ENCODE assay signal across 12 mouse cellular contexts in genomic region chr8:79222106-79222751, GRCm38 (mm10). TPM values are rescaled to one million over a fixed set of nuclear protein-coding genes. Genes with fewer than 3 reads are reported as not detected.
A peak's percentile ranks its signal among the peaks of the same experiment; 100 is the strongest.
DNase-seq lines count a peak whose midpoint lies in the region; ATAC-seq and TF ChIP-seq lines count a peak whose summit lies in the region.
"Had no signal": no experiment of that assay in that cellular context is flagged by ENCODE, and none has a peak within 500 bp of the region (broad histone marks: within the 10 kb centered on the region; RNA-seq: fewer than 3 reads in every experiment).

No protein-coding gene starts in this region.

- peak overlapping the region; percentile 70 for H3K27ac ChIP-seq in heart, embryonic 15.5 days
- H3K27ac ChIP-seq in heart, embryonic 10.5 days: no peak overlapping the region
- peak overlapping the region; percentile 71 for H3K27ac ChIP-seq in embryonic facial prominence, embryonic 13.5 days
- no peak overlapping the region for H3K27ac ChIP-seq in intestine, embryonic 15.5 days
- no peak overlapping the region for H3K27ac ChIP-seq in kidney, embryonic 16.5 days (ENCODE audit: low read length)

- no peak overlapping the region for H3K9ac ChIP-seq in heart, embryonic 15.5 days
- H3K9ac ChIP-seq in embryonic facial prominence, embryonic 13.5 days: no peak overlapping the region
- no peak overlapping the region for H3K9ac ChIP-seq in intestine, embryonic 15.5 days
- H3K9ac ChIP-seq in kidney, embryonic 16.5 days (replicated peaks; ENCODE audit: low read length): no peak overlapping the region

- H3K27me3 ChIP-seq in heart, embryonic 15.5 days: no peaks in the 10 kb centered on the region
- H3K27me3 ChIP-seq in heart, embryonic 10.5 days (ENCODE audit: insufficient read depth, poor library complexity, severe bottlenecking): no peaks in the 10 kb centered on the region
- no peaks in the 10 kb centered on the region for H3K27me3 ChIP-seq in embryonic facial prominence, embryonic 13.5 days
- no peaks in the 10 kb centered on the region for H3K27me3 ChIP-seq in intestine, embryonic 15.5 days (replicated peaks)
- no peaks in the 10 kb centered on the region for H3K27me3 ChIP-seq in kidney, embryonic 16.5 days (ENCODE audit: insufficient read depth, low read length)

- H3K4me2 ChIP-seq in heart, embryonic 15.5 days: no peak overlapping the region
- no peak overlapping the region for H3K4me2 ChIP-seq in embryonic facial prominence, embryonic 13.5 days
- H3K4me2 ChIP-seq in intestine, embryonic 15.5 days (replicated peaks): no peak overlapping the region
- no peak overlapping the region for H3K4me2 ChIP-seq in kidney, embryonic 16.5 days (replicated peaks; ENCODE audit: low read depth, low read length)

- H3K4me3 ChIP-seq in heart, embryonic 15.5 days: no peak overlapping the region
- H3K4me3 ChIP-seq in heart, embryonic 10.5 days: no peak overlapping the region
- no peak overlapping the region for H3K4me3 ChIP-seq in embryonic facial prominence, embryonic 13.5 days
- H3K4me3 ChIP-seq in intestine, embryonic 15.5 days (replicated peaks): no peak overlapping the region
- no peak overlapping the region for H3K4me3 ChIP-seq in kidney, embryonic 16.5 days (ENCODE audit: low read length)

- ATAC-seq in heart, embryonic 15.5 days (replicated peaks; ENCODE audit: insufficient number of reproducible peaks, insufficient read depth, low FRiP score, low read depth): no peak
- ATAC-seq in embryonic facial prominence, embryonic 13.5 days (ENCODE audit: insufficient number of reproducible peaks, insufficient read depth, low FRiP score, low TSS enrichment, low read depth): 0 out of 2 replicates have a peak, but pooled peaks have one; percentile 48
- ATAC-seq in intestine, embryonic 15.5 days: no peak
- ATAC-seq in kidney, embryonic 16.5 days (ENCODE audit: low FRiP score, low TSS enrichment): no peak

- DNase-seq in heart, embryonic 10.5 days (ENCODE audit: low spot score): no peak
- DNase-seq in 3134 (ENCODE audit: extremely low read depth, insufficient read length, low spot score): peak; percentile 33
- DNase-seq in brain, embryonic 14.5 days (ENCODE audit: low read depth): peak; percentile 30
- no peak for DNase-seq in thymus, postnatal 36 days
- DNase-seq: gastrocnemius, postnatal 36 days; kidney, adult 8-10 months; liver had no signal

- TF ChIP-seq CTCF in brain, embryonic 14.5 days (IDR thresholded peaks at IDR 0.05; ENCODE audit: borderline replicate concordance, extremely low read depth, insufficient read depth, insufficient read length): no peak

- TF ChIP-seq POLR2A in brain, embryonic 14.5 days (IDR thresholded peaks at IDR 0.05; ENCODE audit: borderline replicate concordance, extremely low read depth, insufficient read depth, insufficient read length, poor library complexity, severe bottlenecking): no peak

- no peaks in the 10 kb centered on the region for H3K36me3 ChIP-seq in heart, embryonic 15.5 days
- no peaks in the 10 kb centered on the region for H3K36me3 ChIP-seq in heart, embryonic 10.5 days
- H3K36me3 ChIP-seq in embryonic facial prominence, embryonic 13.5 days: no peaks in the 10 kb centered on the region
- H3K36me3 ChIP-seq in intestine, embryonic 15.5 days: no peaks in the 10 kb centered on the region
- no peaks in the 10 kb centered on the region for H3K36me3 ChIP-seq in kidney, embryonic 16.5 days (ENCODE audit: insufficient read depth, low read length)

- 40% methylated on average over 5 of the region's 5 CpGs for WGBS in heart, embryonic 15.5 days
- 73% methylated on average over 5 of the region's 5 CpGs for WGBS in heart, embryonic 10.5 days
- WGBS in embryonic facial prominence, embryonic 13.5 days: 32% methylated on average over 5 of the region's 5 CpGs
- 62% methylated on average over 5 of the region's 5 CpGs for whole genome bisulfite sequencing in intestine, embryonic 15.5 days
- WGBS in kidney, embryonic 16.5 days: 59% methylated on average over 5 of the region's 5 CpGs

- no peaks in the 10 kb centered on the region for H3K9me3 ChIP-seq in heart, embryonic 15.5 days (replicated peaks)
- H3K9me3 ChIP-seq in heart, embryonic 10.5 days: no peaks in the 10 kb centered on the region
- H3K9me3 ChIP-seq in embryonic facial prominence, embryonic 13.5 days: peaks cover 12% of the 10 kb centered on the region; the same call in 1 of the 2 replicates
- no peaks in the 10 kb centered on the region for H3K9me3 ChIP-seq in intestine, embryonic 15.5 days
- no peaks in the 10 kb centered on the region for H3K9me3 ChIP-seq in kidney, embryonic 16.5 days (ENCODE audit: low read length)

- peaks cover 13% of the 10 kb centered on the region for H3K4me1 ChIP-seq in heart, embryonic 15.5 days (replicated peaks)
- peaks cover 9% of the 10 kb centered on the region; the same call in 1 of the 2 replicates for H3K4me1 ChIP-seq in heart, embryonic 10.5 days
- H3K4me1 ChIP-seq in embryonic facial prominence, embryonic 13.5 days: peaks cover 25% of the 10 kb centered on the region
- H3K4me1 ChIP-seq in intestine, embryonic 15.5 days (replicated peaks): no peaks in the 10 kb centered on the region
- H3K4me1 ChIP-seq in kidney, embryonic 16.5 days (ENCODE audit: insufficient read depth, low read length): peaks cover 8% of the 10 kb centered on the region; the same call in 1 of the 2 replicates

RNA-seq across cellular contexts. Expression of gene 1700011L22Rik, which starts 26.1 kb away (rescaled TPM):
- polyA plus RNA-seq in heart, embryonic 15.5 days (2015; fragmentation: Nextera tagmentation; extraction: Ambion mirVana): not detected in 2 replicates
- not detected in 2 replicates for polyA plus RNA-seq in heart, embryonic 10.5 days (2016; fragmentation: Nextera tagmentation; extraction: Ambion mirVana)
- polyA plus RNA-seq in brain, embryonic 14.5 days (2012; rRNA removed): not detected in 2 replicates
- not detected in 2 replicates for polyA plus RNA-seq in embryonic facial prominence, embryonic 13.5 days (2015; fragmentation: Nextera tagmentation; extraction: Ambion mirVana)
- polyA plus RNA-seq in intestine, embryonic 15.5 days (2015; fragmentation: Nextera tagmentation; extraction: Ambion mirVana): not detected in 2 replicates
- polyA plus RNA-seq in kidney, embryonic 16.5 days (2015; fragmentation: Nextera tagmentation; extraction: Ambion mirVana): not detected in 2 replicates
- polyA plus RNA-seq: neural tube, embryonic 14.5 days had no signal

Comparison
In these comparisons a context has a peak if more than half of its experiments do, and no peak if none do; other contexts are left out.
1. H3K27ac ChIP-seq: peak in heart, embryonic 15.5 days (single experiment) and embryonic facial prominence, embryonic 13.5 days (single experiment); none in heart, embryonic 10.5 days (single experiment), intestine, embryonic 15.5 days (single experiment) and kidney, embryonic 16.5 days (single experiment).
2. DNase-seq: peak in 3134 (single experiment) and brain, embryonic 14.5 days (single experiment); none in heart, embryonic 10.5 days (single experiment) and thymus, postnatal 36 days (0 of 2).